Mouse (Mus musculus): ENCODE data around the gene Arpc1b.
A peak's percentile ranks its signal among the peaks of the same experiment; 100 is the strongest.
"Not testable (repeated sequence)": the region's sequence is repeated elsewhere in the genome, so short reads cannot be mapped to it uniquely, and the experiment has no call there.

The Arpc1b gene

GRCm38 (mm10) chr5:145114606-145115473 lies 825 bp downstream of the Arpc1b start:
- DNase-seq (ENCODE audit: low spot score in 2 of 2): peak in 1 of 2 experiments; percentile 35

GRCm38 (mm10) chr5:145115736-145116135 lies 1.7 kb downstream of the Arpc1b start:
- DNase-seq (ENCODE audit: low spot score in 2 of 2): no peak

- no peak for DNase-seq (ENCODE audit: low spot score in 2 of 2)
Measured at GRCm38 (mm10) chr5:145116316-145116715, 2.3 kb downstream of the Arpc1b start.

- DNase-seq (ENCODE audit: low spot score in 2 of 2): no peak
Measured at GRCm38 (mm10) chr5:145116916-145117315, 2.9 kb downstream of the Arpc1b start.

GRCm38 (mm10) chr5:145118005-145118404 lies 4.0 kb downstream of the Arpc1b start:
- DNase-seq (ENCODE audit: low spot score in 2 of 2): no peak

GRCm38 (mm10) chr5:145118461-145118860 lies 4.4 kb downstream of the Arpc1b start:
- no peak for DNase-seq (ENCODE audit: low spot score in 2 of 2)

GRCm38 (mm10) chr5:145119385-145119784 lies 5.4 kb downstream of the Arpc1b start:
- no peak for DNase-seq (ENCODE audit: low spot score in 2 of 2)

- DNase-seq (ENCODE audit: low spot score in 2 of 2): no peak
Measured at GRCm38 (mm10) chr5:145120921-145121320, 6.9 kb downstream of the Arpc1b start.

- no peak for DNase-seq (ENCODE audit: low spot score in 2 of 2)
Measured at GRCm38 (mm10) chr5:145123396-145123795, 9.4 kb downstream of the Arpc1b start.

- no peak for DNase-seq (ENCODE audit: low spot score in 2 of 2)
Measured at GRCm38 (mm10) chr5:145126580-145126979, 12.6 kb downstream of the Arpc1b start.

- no peak for DNase-seq (ENCODE audit: low spot score in 2 of 2)
Measured at GRCm38 (mm10) chr5:145129124-145129523, 15.1 kb downstream of the Arpc1b start.

GRCm38 (mm10) chr5:145129773-145130172 lies 15.8 kb downstream of the Arpc1b start:
- DNase-seq (ENCODE audit: low spot score in 2 of 2): not testable (repeated sequence)

GRCm38 (mm10) chr5:145130191-145130590 lies 16.2 kb downstream of the Arpc1b start:
- no peak for DNase-seq (ENCODE audit: low spot score in 2 of 2)

GRCm38 (mm10) chr5:145130995-145131394 lies 17.0 kb downstream of the Arpc1b start:
- no peak for DNase-seq (ENCODE audit: low spot score in 2 of 2)

- not testable (repeated sequence) for DNase-seq (ENCODE audit: low spot score in 2 of 2)
Measured at GRCm38 (mm10) chr5:145133275-145133674, 19.3 kb downstream of the Arpc1b start.

- no peak for DNase-seq (ENCODE audit: low spot score in 2 of 2)
Measured at GRCm38 (mm10) chr5:145138836-145139235, 24.8 kb downstream of the Arpc1b start.

GRCm38 (mm10) chr5:145139571-145140519 lies 25.8 kb downstream of the Arpc1b start, which contains the start of the genes Pdap1 and Bud31:
Gene Pdap1 (minus strand): TSS chr5:145140238.
Gene Bud31 (plus strand): TSS chr5:145140362.
- DNase-seq (ENCODE audit: low spot score in 2 of 2): peak; percentile 92 to 95

GRCm38 (mm10) chr5:145140611-145141010 lies 26.6 kb downstream of the Arpc1b start:
- no peak for DNase-seq (ENCODE audit: low spot score in 2 of 2)

- DNase-seq (ENCODE audit: low spot score in 2 of 2): no peak
Measured at GRCm38 (mm10) chr5:145147748-145148147, 33.7 kb downstream of the Arpc1b start.

- no peak for DNase-seq (ENCODE audit: low spot score in 2 of 2)
Measured at GRCm38 (mm10) chr5:145149294-145149693, 35.3 kb downstream of the Arpc1b start.

GRCm38 (mm10) chr5:145152690-145153089 lies 38.7 kb downstream of the Arpc1b start:
- no peak for DNase-seq (ENCODE audit: low spot score in 2 of 2)

GRCm38 (mm10) chr5:145161361-145161760 lies 47.3 kb downstream of the Arpc1b start:
- no peak for DNase-seq (ENCODE audit: low spot score in 2 of 2)

All from frontal cortex, postnatal 10 days (tissue).